Mouse (Mus musculus) cerebellum, adult 2 months (tissue): ENCODE data around the gene Tfr2. TPM values are rescaled to one million over a fixed set of nuclear protein-coding genes. Genes with fewer than 3 reads are reported as not detected.
A peak's percentile ranks its signal among the peaks of the same experiment; 100 is the strongest.

Experiments used
- DNase-seq, 2 experiments: peaks; one replicate each; pipeline ENCODE4 v3.0.0; 2021
- H3K27ac ChIP-seq: fragments of 200-500 bp; 2 replicates; pipeline ENCODE4 v1.5.1; 2012; ENCODE audit warnings: low read length, control low read depth, inconsistent platforms; ENCODE audit not compliant: insufficient read depth
- H3K27me3 ChIP-seq: fragments of 200-500 bp; 2 replicates; pipeline ENCODE4 v1.6.1; 2012; ENCODE audit warnings: inconsistent platforms, mild to moderate bottlenecking, low read length, moderate library complexity; ENCODE audit not compliant: control insufficient read depth, insufficient read depth
- H3K4me1 ChIP-seq: fragments of 200-500 bp; 2 replicates; pipeline ENCODE4 v1.6.1; 2011; ENCODE audit warnings: low read length; ENCODE audit not compliant: control insufficient read depth, insufficient read depth
- H3K4me3 ChIP-seq: fragments of 200-500 bp; replicated peaks from 2 replicates; pipeline ENCODE3; 2011; ENCODE audit warnings: mild to moderate bottlenecking, low read depth, low read length, control low read depth; ENCODE audit not compliant: insufficient read depth
- CTCF ChIP-seq: fragments of 200-500 bp; IDR thresholded peaks from 2 replicates; pipeline ENCODE4 v1.5.1; 2011; ENCODE audit warnings: low read depth, mild to moderate bottlenecking, control low read depth, low read length, moderate library complexity, borderline replicate concordance; ENCODE audit not compliant: insufficient read depth
- POLR2A ChIP-seq: fragments of 200-500 bp; IDR thresholded peaks from 2 replicates; pipeline ENCODE4 v1.6.1; 2011; ENCODE audit warnings: low read length, control low read depth, borderline replicate concordance; ENCODE audit not compliant: insufficient read depth
- WGBS: fragments of 180-500 bp; shearing (Covaris S2); methylation state at CpG from one replicate; pipeline ENCODE4 v1.1.7; 2018; 5-methylcytosine and 5-hydroxymethylcytosine counted together
- polyA plus RNA-seq: library from polyadenylated mRNA; depleted of rRNA; stranded (reverse); fragments of >200 nt; gene quantifications from 2 replicates; pipeline ENCODE4 v1.2.3, GENCODE M21; 2012; rRNA removed

Gene Tfr2
- 6.7 and 6.8 TPM in 2 replicates for polyA plus RNA-seq

DNA sequence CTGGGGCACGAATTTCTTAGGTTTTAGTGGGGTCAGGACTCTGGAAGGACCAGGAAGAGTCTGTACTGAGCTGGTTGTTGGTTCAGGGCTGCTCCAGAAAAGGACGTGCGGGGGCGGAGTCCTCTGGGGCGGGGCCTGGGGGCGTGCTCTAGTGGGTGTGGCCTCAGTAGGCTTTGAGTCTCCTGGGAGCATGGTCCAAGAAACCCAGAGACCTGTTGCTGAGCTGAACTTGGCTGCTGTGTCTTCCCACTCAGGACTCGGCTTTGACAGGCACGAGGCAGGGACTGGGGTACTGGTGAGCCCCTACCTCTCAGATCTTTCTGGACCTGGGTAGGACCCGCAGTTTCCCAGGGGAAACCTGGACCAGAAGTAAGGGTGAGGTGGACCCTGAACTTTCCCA is at the start of gene Tfr2:
Gene Tfr2 (plus strand): TSS at position 176 of the 400 bp plus-strand sequence.
- H3K27ac ChIP-seq, result no peak within 1 kb of the TSS
- 30% methylated on average over 9 of the region's 9 CpGs for WGBS
- H3K27me3 ChIP-seq, result no peaks in the 10 kb centered on the region
- no peak for DNase-seq
- no peaks in the 10 kb centered on the region for H3K4me1 ChIP-seq
- no peak within 1 kb of the TSS for H3K4me3 ChIP-seq
- TF ChIP-seq CTCF, result no peak
- TF ChIP-seq POLR2A, result no peak

DNA sequence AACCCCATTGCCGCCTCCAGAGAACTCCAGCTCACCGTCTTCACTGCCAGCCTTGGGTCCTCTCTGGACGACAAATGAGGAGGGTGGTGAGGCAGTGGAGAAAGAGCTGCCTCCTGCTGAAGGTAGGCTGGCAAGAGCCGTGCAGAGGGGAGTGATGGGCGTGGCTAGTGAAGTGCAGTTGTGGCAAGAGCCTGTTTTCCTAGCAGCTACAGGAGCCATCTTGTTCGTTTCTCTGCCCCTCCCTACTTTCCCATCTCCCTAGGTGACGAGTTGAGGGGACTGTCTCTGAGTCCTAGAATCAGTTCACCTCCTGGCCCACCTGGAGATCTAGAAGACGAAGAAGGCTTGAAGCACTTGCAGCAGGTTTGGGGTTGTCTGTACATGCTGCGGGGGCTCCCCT is 47.8 kb upstream of the Tfr2 start:
- Histone ChIP-seq H3K27ac (no peak overlapping the region), H3K4me1 (peaks cover 11% of the 10 kb centered on the region; the same call in 1 of the 2 replicates), H3K27me3 (no peaks in the 10 kb centered on the region), H3K4me3 (no peak overlapping the region)
- 76% methylated on average over 9 of the region's 9 CpGs for WGBS
- TF ChIP-seq CTCF, result no peak
- TF ChIP-seq POLR2A, result no peak
- no peak for DNase-seq

DNA sequence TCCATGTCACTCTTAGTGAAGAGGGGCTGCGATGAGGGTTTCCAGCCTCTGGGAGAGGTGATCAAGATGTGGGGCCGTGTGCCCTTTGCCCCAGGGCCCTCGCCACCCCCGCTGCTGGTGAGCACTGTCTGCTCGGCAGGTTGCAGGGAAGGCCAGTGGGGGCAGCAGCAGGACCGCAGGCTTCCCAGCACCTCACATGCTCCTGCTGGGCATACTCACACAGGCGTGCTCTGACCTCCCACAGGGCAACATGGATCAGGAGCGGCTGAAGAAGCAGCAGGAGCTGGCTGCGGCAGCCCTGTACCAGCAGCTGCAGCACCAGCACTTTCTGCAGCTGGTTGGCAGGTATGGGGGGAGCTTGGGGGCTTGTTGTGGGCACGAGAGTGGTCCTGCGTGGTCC is 46.9 kb upstream of the Tfr2 start:
- 55% methylated on average over 11 of the region's 11 CpGs for WGBS
- no peaks in the 10 kb centered on the region for H3K27me3 ChIP-seq
- no peak overlapping the region for H3K27ac ChIP-seq
- DNase-seq, result no peak
- peaks cover 11% of the 10 kb centered on the region; the same call in 1 of the 2 replicates for H3K4me1 ChIP-seq
- TF ChIP-seq CTCF (no peak), POLR2A (no peak)
- no peak overlapping the region for H3K4me3 ChIP-seq

DNA sequence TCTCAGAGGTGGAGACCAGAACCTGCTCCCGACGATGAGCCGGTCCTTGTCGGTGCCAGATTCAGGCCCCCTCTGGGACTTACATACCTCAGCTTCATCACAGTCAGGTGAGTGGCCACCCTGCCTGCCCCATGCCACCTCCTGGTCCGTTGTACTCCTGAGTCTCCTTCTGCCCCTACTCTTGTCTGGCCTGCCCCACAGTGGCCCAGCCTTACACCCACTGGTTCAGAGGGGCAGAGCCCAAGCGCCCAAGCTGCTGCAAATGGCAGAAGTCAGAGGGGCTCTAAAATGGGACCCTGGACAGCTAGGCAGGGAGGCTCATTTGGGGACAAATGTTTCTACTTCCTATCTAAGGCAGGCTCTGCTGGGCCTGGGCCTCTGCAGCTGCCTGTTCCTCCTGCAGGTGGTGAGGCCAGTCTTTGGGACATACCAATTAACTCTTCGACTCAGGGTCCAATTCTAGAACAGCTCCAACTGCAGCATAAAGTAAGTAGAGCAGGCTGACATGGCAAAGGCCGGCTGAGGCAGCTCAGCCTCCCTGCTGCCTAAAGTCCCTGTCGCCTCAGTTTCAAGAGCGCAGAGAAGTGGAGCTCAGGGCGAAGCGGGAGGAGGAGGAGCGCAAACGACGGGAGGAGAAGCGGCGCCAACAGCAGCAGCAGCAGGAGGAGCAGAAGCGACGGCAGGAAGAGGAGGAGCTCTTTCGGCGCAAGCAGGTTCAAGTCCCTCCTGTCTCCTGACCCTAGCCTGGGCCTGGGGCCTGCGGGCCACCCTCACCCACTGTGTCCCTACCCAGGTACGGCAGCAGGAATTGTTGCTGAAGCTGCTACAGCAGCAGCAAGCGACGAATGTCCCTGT is 46.0 kb upstream of the Tfr2 start:
- no peak overlapping the region for H3K4me3 ChIP-seq
- peaks cover 11% of the 10 kb centered on the region; the same call in 1 of the 2 replicates for H3K4me1 ChIP-seq
- no peaks in the 10 kb centered on the region for H3K27me3 ChIP-seq
- WGBS, result 64% methylated on average over 25 of the region's 25 CpGs
- DNase-seq, result peak in 1 of 2 experiments; percentile 39
- H3K27ac ChIP-seq, result no peak overlapping the region
- TF ChIP-seq POLR2A, result no peak
- no peak for TF ChIP-seq CTCF

DNA sequence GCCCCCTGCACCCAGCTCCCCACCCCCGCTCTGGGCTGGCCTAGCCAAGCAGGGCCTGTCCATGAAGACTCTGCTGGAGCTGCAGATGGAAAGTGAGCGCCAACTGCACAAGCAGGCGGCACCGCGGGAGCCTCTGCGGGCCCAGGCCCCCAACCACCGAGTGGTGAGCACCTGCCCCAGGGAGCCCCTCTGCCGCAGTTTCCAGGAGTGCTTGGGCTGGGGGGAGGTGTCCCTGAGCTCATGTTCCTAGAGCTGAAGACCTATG is 45.5 kb upstream of the Tfr2 start:
- H3K4me3 ChIP-seq, result no peak overlapping the region
- H3K4me1 ChIP-seq, result peaks cover 11% of the 10 kb centered on the region
- no peak for TF ChIP-seq CTCF
- no peak for TF ChIP-seq POLR2A
- DNase-seq, result no peak
- no peak overlapping the region for H3K27ac ChIP-seq
- WGBS, result 43% methylated on average over 8 of the region's 8 CpGs
- no peaks in the 10 kb centered on the region for H3K27me3 ChIP-seq

DNA sequence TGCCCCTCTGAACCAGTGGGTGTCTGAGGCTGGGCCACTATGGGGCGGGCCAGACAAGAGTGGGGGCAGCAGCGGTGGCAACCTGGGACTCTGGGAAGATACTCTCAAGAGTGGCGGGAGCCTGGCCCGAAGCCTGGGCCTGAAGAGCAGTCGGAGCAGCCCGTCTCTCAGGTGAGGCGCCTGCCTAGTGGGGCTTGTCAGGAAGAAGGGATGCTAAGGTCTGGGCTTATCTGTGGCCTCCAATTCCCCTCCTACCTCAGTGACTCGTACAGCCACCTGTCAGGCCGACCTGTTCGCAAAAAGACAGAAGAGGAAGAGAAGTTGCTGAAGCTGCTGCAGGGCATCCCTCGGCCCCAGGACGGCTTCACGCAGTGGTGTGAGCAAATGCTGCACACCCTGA is 45.0 kb upstream of the Tfr2 start:
- TF ChIP-seq CTCF (no peak), POLR2A (no peak)
- Histone ChIP-seq H3K27me3 (no peaks in the 10 kb centered on the region), H3K4me3 (no peak overlapping the region), H3K4me1 (peaks cover 16% of the 10 kb centered on the region), H3K27ac (no peak overlapping the region)
- 55% methylated on average over 13 of the region's 13 CpGs for WGBS
- no peak for DNase-seq

DNA sequence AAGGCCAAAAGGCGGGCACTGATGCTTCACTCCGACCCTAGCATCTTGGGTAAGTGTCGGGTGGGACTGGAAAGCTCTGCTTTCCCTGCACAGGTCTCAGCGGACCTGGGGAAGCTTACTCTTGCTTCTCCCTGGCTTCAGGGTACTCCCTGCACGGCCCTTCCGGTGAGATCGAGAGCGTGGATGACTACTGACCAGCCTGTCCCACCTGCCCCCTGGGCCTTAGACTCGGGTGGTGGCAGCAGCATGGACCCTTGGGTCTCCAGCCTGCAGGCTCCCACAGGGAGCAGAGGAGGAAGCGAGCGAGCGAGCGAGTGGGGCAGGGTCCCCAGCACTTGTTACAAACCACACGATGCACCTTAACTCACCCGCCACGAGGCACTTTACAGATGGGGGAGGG is 44.1 kb upstream of the Tfr2 start:
- H3K4me3 ChIP-seq, result no peak overlapping the region
- H3K4me1 ChIP-seq, result peaks cover 22% of the 10 kb centered on the region
- H3K27ac ChIP-seq, result no peak overlapping the region
- TF ChIP-seq POLR2A (no peak), CTCF (no peak)
- DNase-seq, result peak in 1 of 2 experiments; percentile 30
- 67% methylated on average over 16 of the region's 16 CpGs for WGBS
- H3K27me3 ChIP-seq, result no peaks in the 10 kb centered on the region
